Mouse (Mus musculus) adrenal gland, postnatal 25 days (tissue): ENCODE results near the gene Sypl. TPM values are rescaled to one million over a fixed set of nuclear protein-coding genes. Genes with fewer than 3 reads are reported as not detected.

ENCODE experiments used
- DNase-seq: peaks from one replicate; pipeline ENCODE4 v3.0.0; 2021; ENCODE audit warnings: mixed read lengths
- total RNA-seq: library from RNA; stranded (reverse); gene quantifications from 2 replicates; pipeline ENCODE4 v1.2.3, GENCODE M21; 2021

The Sypl gene
- total RNA-seq, 1 experiment from 2014 or later: 114 TPM

DNA sequence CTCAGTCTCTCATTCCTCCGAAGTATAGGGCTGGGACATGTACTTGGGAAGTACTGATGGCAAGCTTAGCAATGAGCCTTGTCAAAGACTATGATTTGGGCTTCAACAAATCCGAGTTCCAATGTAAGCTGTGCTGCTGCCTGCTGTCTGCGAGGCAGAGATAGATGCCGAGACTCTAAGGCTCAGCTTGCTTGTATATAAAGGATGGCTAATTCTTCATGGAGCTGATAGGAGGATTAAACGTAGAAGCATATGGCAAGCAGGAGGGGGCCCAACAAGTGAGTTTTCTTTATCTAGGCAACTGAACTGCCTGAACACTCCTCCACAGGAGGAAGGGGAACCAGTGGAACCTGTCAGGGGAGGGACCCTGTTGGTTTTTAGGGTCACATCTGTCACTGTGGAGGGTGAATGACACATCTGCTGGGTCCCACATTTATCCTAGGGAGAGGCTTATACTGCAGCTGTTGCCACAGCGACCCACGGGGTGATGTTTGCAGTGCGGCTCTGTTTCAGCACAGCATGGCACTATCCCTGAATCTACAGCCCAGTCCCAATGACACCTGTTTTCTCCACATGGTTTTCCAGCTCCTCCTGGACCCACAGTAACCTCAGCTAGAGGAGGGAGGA is 49.8 kb downstream of the Sypl start:
- DNase-seq: no peak

DNA sequence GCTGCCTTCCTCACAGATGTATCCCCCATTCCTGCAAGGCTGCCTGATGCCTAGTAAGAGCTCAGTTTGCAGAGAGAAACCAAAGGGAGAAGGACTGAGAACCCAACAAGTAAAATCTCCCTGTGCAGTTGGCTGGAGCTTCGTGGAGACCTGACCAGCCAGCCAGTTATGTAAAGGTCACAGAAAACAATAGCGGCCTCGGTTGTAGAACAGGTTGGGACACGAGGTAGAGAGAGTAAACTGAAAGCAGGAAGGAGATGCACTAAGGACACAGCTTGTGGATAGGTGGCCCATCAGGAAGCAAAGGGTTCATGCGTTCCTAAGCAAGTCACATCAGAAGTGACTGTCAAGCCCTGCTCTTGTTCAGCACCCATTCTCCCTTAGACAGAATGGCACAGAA is 52.2 kb downstream of the Sypl start:
- DNase-seq: no peak

- no peak for DNase-seq
Measured at GRCm38 (mm10) chr12:33007176-33007575, 53.5 kb downstream of the Sypl start.

DNA sequence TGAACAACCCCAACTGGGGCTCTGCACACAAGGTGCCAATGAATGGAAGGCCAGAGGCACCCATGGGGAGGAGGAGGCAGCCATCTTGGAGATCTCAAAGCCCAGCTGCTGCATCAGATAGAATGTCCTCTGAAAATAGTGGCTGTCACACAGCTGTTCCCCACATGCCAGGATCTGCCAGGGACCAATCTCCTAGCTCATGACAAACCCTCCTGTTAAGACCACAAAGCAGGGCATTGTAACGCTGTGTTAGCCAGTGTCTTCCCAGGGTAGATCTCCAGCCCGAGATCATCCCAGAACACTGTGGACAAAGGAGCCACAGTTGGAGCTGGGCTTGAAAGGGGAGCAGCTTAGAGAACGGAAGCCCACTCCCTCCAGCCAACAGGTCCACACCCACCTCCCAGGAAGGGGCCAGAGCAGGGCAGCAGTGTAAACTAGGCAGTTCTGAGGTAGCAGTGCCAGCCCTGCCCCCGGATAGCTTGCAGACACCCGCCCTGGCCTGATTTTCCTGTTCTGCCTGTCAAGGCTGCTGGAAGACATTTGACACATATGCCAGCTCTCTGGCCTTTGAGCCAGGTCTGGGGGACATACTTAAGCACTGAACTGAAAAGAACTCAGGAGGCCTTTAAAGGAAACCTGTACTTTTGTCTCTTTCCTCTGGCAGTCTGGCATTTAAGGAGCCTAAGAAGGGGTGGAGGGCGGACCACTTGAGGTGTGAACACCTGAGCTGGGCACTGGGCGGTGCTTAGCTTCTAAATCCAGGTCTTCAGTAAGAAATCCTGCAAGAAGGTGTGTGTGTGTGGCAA is 54.8 kb downstream of the Sypl start:
- no peak for DNase-seq

DNA sequence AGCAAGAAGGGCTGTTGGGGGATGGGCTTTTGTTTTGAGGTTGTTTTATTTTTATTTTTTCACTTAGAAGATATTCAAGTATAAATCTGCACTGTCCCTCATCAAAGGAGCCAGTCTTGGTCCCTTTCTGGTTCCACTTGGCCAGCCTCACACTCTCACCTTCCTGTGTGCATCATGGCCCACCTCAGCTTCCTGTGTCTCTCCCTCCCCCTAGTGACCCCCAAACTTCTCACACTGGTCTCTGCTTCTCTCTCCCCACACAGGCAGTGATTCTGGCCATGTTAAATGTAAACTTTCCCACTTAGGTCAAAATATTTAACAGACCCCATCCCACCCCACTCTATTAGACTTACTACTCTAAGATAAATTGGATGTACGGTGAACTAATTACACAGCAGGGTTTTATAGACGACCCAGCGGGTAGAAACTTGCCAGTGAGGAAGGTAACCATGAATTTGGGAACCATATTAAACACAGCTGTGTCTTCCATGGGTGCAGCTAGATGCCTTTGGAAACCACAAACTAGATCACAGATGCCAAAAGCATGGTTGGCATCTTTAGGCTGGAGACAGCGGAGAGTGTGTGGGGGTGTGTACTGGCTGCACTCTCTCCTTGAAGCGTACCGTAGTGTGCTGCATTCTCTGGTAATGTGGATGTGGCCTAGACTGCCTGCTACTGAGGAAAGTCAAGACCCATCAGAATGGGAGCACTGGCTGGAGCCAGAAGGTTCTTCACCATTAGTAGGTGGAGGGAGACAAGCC is 55.7 kb downstream of the Sypl start:
- no peak for DNase-seq

GRCm38 (mm10) chr12:33010026-33010425 is 56.3 kb downstream of the Sypl start:
- DNase-seq: peak; percentile 29

DNA sequence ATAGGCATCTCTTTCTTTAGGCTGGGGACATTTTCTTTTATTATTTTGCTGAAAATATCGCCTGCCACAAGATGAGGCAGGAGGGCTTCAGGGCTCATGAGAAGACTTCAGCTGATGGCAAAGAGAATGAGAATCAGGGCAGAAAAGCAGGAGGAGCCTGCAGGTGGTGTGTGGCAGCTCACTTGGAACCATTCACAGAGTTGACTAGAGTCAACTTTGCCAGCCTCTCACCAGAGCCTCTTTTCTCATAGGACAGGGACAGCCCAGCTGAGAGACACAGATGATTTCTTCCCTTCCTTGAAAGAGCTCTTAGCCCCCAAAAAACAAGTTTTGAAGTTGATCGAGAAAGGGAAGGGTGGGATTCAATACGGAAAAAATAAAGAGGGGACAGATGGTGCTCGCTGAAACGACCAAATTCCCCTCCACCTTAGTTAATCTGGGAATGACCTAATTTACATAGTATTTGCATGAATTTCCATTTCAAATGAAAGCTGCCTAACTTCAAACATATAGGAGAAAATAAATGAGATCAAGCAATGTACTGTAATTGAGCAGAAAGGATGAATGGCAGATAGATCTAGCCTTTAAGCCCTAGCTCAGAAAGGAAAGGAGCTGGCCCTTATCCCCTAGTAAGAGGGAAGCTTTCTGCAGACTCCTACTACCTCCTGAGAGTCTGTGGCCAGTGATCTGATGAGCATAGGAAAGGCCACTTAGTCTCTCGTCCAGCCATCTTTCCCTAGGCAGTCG is 60.5 kb downstream of the Sypl start:
- DNase-seq: no peak

- DNase-seq: no peak
Measured at GRCm38 (mm10) chr12:33015103-33015502, 61.4 kb downstream of the Sypl start.

DNA sequence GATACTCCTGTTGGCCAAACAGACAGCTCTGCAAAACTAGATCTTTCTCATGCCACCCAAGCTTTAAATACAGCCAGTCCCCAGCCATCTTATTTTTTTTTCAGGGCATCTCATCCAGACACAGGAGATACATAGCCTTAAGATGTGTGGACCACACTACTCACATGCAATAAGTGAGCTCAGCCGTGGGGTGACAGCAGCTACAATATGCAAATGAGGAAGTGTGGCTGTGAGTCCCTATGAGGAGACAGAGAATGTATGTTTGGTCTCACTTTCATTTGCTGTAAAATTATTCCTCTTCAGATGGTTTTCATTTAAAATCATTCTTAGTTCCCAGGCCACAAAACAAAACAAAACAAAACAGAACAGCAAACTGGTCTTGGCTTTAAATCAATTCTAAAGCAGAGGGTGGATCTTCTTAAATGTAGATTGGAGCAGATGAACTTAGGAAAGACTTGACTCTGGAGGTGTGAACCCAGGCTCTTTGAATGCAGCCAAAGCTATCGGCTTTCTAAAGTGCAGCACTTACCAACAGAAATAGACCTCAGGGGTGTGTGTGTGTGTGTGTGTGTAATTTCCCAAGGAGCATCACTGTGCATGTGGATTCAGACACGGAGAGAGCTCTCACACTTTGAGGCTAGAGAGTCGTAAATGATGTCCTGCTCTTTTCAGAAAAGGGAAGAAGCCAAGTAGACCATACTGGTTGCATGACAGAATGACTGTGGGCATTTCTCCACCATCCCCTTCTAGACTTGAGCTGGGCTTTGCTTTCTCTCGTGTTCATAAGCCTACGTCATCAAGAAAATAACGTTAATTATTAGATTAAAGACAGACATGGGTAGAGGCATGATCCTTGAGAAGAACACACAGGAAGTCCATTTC is 63.4 kb downstream of the Sypl start:
- no peak for DNase-seq

- no peak for DNase-seq
Measured at GRCm38 (mm10) chr12:33018601-33019000, 64.9 kb downstream of the Sypl start.

GRCm38 (mm10) chr12:33020011-33020410 is 66.3 kb downstream of the Sypl start:
- DNase-seq: peak; percentile 68

DNA sequence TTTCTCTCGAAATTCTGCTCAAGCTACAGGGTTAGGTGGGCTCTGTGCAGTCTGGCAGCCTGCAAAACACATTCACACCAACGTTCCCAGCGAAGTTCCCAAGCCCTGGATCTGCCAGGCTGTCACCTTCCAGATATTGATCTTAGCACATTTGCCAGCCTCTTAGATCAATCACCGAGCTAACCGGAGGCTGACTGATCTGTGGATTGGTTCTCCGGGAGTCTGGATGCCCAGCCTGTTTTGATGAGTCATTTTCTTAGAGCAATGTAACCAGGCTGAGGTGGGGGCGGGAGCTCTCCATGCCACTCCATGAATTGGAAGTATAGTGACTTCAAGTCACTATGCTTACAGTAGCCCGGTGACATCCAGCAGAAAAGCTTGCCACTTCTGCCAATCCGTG is 67.4 kb downstream of the Sypl start:
- DNase-seq: no peak

- no peak for DNase-seq
Measured at GRCm38 (mm10) chr12:33021751-33022150, 68.1 kb downstream of the Sypl start.

GRCm38 (mm10) chr12:33024524-33024923 is 70.8 kb downstream of the Sypl start:
- DNase-seq: no peak

DNA sequence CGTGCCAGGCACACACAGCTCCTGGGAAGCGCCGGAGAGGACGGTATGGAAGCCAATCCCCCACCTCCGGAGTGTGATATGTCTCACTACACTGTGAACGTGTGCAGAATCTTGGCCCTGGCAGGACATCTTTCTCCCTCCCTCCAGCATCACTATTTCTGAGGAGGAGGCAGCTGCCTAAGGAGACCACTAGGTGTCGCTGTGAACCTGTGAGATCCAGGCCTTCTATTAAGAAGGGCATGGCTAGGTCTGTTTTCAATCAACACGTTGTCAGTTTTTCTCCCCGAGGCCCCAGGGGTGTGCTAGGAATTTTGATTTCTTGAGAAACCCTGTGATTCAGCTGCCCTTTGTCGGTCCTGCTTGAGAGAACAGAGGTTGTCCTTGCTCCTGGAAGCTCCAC is 73.4 kb downstream of the Sypl start:
- peak; percentile 69 for DNase-seq

DNA sequence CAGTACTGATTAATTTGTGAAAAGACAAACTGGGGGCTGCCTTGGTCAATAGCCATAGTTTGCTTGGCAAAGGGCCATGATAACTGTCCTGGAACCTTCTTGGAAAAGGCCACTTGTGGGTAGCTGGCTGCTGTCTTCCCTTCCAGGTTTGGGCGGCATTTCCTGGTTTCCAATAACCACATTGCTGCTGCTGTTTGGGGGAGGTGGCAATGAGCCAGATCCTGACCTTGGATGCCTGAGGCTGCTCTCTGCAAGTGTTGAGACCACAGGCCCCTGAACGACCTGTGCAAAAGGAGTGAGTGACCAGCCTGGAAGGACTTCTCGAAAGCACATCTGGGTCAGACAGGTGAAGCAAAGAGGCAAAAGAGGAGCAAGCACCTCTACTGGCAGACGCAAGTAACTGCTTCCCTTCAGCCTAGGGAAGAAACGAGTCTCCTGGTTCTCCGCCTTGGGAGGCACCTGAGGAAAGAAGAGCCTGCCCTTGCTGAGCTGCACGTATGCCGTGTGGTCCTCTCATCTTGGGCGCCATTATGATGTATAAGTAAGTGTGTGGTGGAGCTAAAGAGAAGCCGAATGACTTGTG is 74.5 kb downstream of the Sypl start:
- no peak for DNase-seq

DNA sequence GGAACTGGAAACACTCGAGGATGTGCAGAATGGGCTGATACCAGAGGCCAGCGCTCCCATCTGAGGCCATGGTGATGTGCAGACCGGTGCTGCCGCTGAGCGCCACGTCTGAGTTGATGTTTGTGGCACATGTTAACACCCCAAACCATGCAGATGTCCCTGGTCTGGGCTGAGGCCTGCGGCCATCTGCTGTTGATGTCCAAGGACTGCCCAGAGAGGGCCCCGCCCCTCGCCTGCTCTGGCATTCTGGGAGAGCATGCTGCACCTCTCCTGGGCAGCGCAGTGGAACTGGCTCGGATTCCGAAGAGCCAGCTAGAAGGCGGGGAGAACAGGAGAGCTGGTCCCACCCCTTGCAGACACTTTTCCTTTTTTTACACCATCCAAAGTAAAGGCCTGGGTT is 75.0 kb downstream of the Sypl start:
- no peak for DNase-seq
